Mouse (Mus musculus) spleen, adult 2 months (tissue): ENCODE results near the gene Pxmp4.

ENCODE experiments used
- CTCF ChIP-seq: fragments of 200-500 bp; IDR thresholded peaks from 2 replicates; pipeline ENCODE4 v1.5.1; 2011; ENCODE audit warnings: mild to moderate bottlenecking, inconsistent platforms; ENCODE audit not compliant: insufficient read depth, insufficient read length, insufficient replicate concordance; ENCODE audit errors: extremely low read depth
- POLR2A ChIP-seq: fragments of 200-500 bp; IDR thresholded peaks from 2 replicates; pipeline ENCODE4 v1.6.1; 2011; ENCODE audit warnings: low read depth, low read length, inconsistent platforms

DNA sequence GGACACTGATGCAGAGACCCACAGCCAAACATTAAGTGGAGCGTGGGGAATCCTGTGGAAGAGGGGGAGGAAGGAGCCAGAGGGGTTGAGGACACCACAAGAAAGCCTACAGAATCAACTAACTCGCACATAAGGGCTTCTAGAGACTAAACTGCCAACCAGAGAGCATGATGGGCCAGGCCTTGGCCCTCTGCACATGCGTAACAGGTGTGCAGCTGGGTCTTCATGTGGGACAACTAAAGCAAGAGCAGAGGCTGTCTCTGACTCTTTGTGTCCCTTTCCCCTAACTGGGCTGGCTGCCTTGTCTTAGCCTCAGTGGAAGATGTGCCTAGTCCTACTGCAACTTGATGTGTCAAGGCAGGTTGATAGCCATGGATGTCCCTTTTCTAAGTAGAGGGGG is 13.6 kb upstream of the Pxmp4 start:
- TF ChIP-seq CTCF = no peak
- TF ChIP-seq POLR2A = no peak
